Mouse (Mus musculus): ENCODE data around the gene Camkmt.

The Camkmt gene

DNA sequence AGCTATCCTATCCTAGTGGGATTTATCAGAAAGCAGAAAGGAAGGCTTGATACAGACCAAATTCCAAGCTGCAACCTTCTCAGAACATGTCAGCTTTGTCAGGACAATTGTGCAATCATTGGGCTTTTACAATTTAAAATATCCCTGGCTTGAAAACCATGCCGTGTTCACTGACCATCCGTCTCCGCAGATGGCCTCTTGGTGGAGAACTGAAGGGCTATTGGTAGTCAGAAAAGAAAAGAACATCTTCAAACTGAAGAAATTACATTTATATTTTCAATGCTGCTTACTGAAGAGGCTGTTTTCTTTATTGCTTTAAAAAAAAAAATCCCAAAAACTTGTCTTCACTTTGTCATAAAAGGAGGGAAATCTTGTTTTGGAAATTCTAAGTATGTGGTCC lies 401.1 kb downstream of the Camkmt start:
- DNase-seq (ENCODE audit: low spot score in 2 of 2), result no peak

DNA sequence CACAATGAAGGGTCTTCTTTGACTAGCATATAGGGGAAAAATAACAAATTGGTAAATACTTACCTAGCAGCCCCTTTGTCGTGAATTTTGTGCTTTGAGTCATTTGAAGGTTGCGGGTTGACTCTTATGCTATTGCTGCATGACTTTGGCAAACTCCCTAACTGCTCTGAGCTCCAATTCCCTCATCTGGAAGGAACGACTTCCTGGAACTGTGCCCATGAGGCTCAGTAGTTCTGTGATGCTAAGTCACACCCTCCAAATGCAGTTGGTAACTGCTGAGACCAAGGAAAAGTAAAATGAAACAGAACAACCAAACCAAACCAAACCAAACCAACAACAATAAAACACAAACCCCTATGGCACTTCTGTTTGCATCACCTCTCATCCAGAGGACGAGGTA lies 403.2 kb downstream of the Camkmt start:
- DNase-seq (ENCODE audit: low spot score in 2 of 2), result no peak

- DNase-seq (ENCODE audit: low spot score in 2 of 2), result no peak
These were observed 404.8 kb downstream of the Camkmt start for GRCm38 (mm10) chr17:85495012-85495754.

DNA sequence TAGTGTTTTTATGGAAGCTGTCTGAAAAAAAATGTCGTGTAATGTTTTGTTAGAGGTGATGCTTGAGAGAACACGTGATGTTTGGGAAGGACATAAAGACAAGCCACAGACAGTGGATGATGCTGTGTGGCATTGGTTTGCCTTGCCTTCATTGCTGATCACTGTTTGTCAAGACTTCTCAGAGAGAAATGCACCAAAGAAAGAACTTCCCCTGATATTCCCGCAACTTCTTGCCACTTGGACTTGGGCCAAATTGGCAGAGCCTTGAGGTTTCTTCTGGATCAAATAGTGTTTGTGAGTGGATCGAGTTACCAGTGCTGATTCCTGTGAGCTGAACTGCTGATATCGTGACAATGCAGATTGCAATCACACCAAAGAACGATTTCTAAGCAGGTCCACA lies 405.5 kb downstream of the Camkmt start:
- no peak for DNase-seq (ENCODE audit: low spot score in 2 of 2)

DNA sequence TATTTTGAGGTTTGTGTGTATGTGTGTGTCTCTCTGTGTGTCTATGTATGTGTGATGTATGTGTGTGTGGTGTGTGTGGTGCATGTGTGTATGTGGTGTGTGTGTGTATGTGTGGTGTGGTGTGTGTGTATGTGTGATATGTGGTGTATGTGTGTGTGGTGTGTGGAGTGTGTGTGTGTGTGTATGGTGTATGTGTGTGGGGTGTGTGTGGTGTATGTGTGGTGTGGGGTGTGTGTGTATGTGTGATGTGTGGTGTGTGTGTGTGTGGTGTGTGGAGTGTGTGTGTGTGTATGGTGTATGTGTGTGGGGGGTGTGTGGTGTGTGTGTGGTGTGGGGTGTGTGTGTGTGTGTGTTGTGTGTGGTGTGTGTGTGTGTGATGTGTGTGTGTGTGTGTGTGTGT lies 414.5 kb downstream of the Camkmt start:
- DNase-seq (ENCODE audit: low spot score in 2 of 2), result no peak

- no peak for DNase-seq (ENCODE audit: low spot score in 2 of 2)
These were observed 416.1 kb downstream of the Camkmt start for GRCm38 (mm10) chr17:85506206-85507088.

DNA sequence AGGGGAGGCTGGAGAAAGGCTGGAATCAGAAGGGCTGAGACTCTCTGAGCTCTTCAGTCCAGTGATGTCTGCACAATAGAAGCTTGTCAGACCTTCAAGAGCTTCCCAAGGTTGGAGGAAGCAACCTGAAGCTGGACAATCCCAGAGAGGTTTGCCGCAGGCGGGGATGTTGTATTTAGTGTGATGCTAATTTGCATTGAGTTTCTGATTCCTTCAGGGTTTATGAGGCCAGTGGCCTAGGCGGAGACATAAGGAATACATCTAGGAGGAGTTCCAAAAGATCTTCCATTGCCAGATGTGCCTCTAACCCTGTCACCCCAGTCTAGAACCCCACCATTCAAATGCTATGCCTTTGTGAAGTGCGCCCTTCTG lies 416.7 kb downstream of the Camkmt start:
- DNase-seq (ENCODE audit: low spot score in 2 of 2), result no peak
